Comparison of ENCODE assay signal across 1 mouse cellular context in the genomic region with DNA sequence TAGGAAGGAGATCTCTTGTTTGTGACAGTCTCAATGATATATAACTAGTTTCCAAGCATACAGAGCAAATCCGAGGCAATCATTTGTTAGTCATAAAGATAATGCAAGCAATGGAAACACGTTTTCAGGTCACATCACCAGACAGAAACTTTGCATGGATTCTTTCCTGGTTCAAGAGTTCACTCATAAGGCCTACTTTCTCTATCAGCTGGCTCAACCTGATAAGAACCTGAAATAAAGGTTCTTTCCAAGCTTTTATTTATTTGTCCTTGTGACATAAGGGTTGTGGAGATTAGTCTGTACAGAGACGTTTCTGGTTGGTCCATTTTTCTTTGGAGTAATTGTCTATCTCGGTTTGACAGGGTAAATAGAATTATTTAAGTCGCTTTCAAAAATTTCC.
TF ChIP-seq lines count a peak whose summit lies in the region.

No protein-coding gene starts in this region.

TF ChIP-seq in MEL, 35 proteins besides CTCF, POLR2A, EP300 and RAD21 (continued from another document):
- no peak for TF ChIP-seq POLR2AphosphoS5 (IDR thresholded peaks at IDR 0.05; ENCODE audit: borderline replicate concordance, low read depth, low read length)
- TF ChIP-seq MXI1 (IDR thresholded peaks at IDR 0.05; ENCODE audit: low read depth, low read length), result no peak
- TF ChIP-seq NRF1 (IDR thresholded peaks at IDR 0.05; ENCODE audit: insufficient read depth, low read depth, low read length, poor library complexity, severe bottlenecking), result no peak
- no peak for TF ChIP-seq ZKSCAN1 (IDR thresholded peaks at IDR 0.05; ENCODE audit: low read depth, low read length)
- TF ChIP-seq MYC (IDR thresholded peaks at IDR 0.05; ENCODE audit: low read depth, low read length), result no peak
- TF ChIP-seq USF2 (IDR thresholded peaks at IDR 0.05; ENCODE audit: borderline replicate concordance in 1 of 2, insufficient read depth in 1 of 2, low read depth in 1 of 2, low read length in 2 of 2), result no peak
- TF ChIP-seq BHLHE40 (IDR thresholded peaks at IDR 0.05; ENCODE audit: borderline replicate concordance, low read depth, low read length), result no peak
- TF ChIP-seq RCOR1 (IDR thresholded peaks at IDR 0.05; ENCODE audit: low read depth, low read length), result no peak
- no peak for TF ChIP-seq ZMIZ1 (IDR thresholded peaks at IDR 0.05; ENCODE audit: low read depth, low read length)
- TF ChIP-seq SMC3 (IDR thresholded peaks at IDR 0.05; ENCODE audit: low read depth, low read length), result no peak
- TF ChIP-seq ELF1 (IDR thresholded peaks at IDR 0.05; ENCODE audit: low read depth, low read length), result no peak
- TF ChIP-seq TAL1 (IDR thresholded peaks at IDR 0.05; ENCODE audit: low read length), result peak; percentile 33; the same call in 1 of the 2 replicates
- TF ChIP-seq USF1 (IDR thresholded peaks at IDR 0.05; ENCODE audit: low read depth, low read length), result no peak
